Mouse (Mus musculus): ENCODE measurements at regions not wholly inside any gene's neighbourhood (a gene's known extent, or its start where the extent isn't known, plus 50 kb on each side); places are given as distances from the start of the nearest gene placed in this dataset.

GRCm38 (mm10) chr4:56610273-56610672, 129.6 kb upstream of the Gm26657 start:
- no peaks in the 10 kb centered on the region for H3K27me3 ChIP-seq (ENCODE audit: control insufficient read depth, insufficient read depth, low read length)
- H3K27ac ChIP-seq (replicated peaks) = peak overlapping the region; percentile 41; the same call in 1 of the 2 replicates
- WGBS = 69% methylated on average over 6 of the region's 6 CpGs
- no peak for DNase-seq (ENCODE audit: low spot score)
- H3K36me3 ChIP-seq (ENCODE audit: control insufficient read depth, insufficient read depth, low read length) = no peaks in the 10 kb centered on the region
- H3K4me2 ChIP-seq (replicated peaks; ENCODE audit: low read depth) = no peak overlapping the region
- no peaks in the 10 kb centered on the region for H3K9me3 ChIP-seq (ENCODE audit: control insufficient read depth, low read length)
- peak; percentile 62; the same call in 1 of the 2 replicates for ATAC-seq (ENCODE audit: low FRiP score, low TSS enrichment)
- H3K9ac ChIP-seq (ENCODE audit: low read length) = no peak overlapping the region
- no peaks in the 10 kb centered on the region for H3K4me1 ChIP-seq (replicated peaks; ENCODE audit: control insufficient read depth, insufficient read depth)
- TF ChIP-seq EP300 (optimal IDR thresholded peaks at IDR 0.05) = peak; percentile 76
- TF ChIP-seq CTCF (IDR thresholded peaks at IDR 0.05; ENCODE audit: low read depth) = no peak
- H3K4me3 ChIP-seq (ENCODE audit: low read depth, low read length) = no peak overlapping the region

DNA sequence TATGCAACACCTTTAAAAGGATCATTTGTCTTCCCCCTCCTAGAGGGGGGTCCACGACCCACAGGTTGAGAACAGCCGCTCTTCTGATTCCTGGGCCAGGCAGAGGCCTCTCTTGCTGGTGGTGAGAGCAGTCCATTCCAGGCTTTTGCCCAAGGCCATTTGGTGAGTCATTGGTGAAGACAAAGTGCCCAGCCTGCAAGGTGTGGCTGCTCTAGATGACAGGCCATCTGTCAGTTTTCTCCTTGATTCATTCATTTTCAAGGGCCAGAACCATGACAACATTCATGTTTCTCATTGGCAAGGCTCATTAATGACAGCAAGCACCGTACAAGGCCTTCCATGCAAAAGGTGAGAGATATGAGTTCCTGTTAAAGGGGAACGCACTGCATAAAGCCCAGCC, 131.2 kb upstream of the Gm26657 start:
- Histone ChIP-seq H3K9ac (ENCODE audit: low read length) (no peak overlapping the region), H3K27me3 (ENCODE audit: control insufficient read depth, insufficient read depth, low read length) (no peaks in the 10 kb centered on the region), H3K9me3 (ENCODE audit: control insufficient read depth, low read length) (no peaks in the 10 kb centered on the region), H3K4me2 (replicated peaks; ENCODE audit: low read depth) (no peak overlapping the region), H3K4me1 (replicated peaks; ENCODE audit: control insufficient read depth, insufficient read depth) (no peaks in the 10 kb centered on the region), H3K4me3 (ENCODE audit: low read depth, low read length) (no peak overlapping the region), H3K27ac (replicated peaks) (no peak overlapping the region; the same call in 1 of the 2 replicates), H3K36me3 (ENCODE audit: control insufficient read depth, insufficient read depth, low read length) (no peaks in the 10 kb centered on the region)
- TF ChIP-seq CTCF (IDR thresholded peaks at IDR 0.05; ENCODE audit: low read depth) = no peak
- TF ChIP-seq EP300 (optimal IDR thresholded peaks at IDR 0.05) = no peak
- DNase-seq (ENCODE audit: low spot score) (peak; percentile 22), ATAC-seq (ENCODE audit: low FRiP score, low TSS enrichment) (peak; percentile 81)
- 60% methylated on average over 4 of the region's 4 CpGs for WGBS

DNA sequence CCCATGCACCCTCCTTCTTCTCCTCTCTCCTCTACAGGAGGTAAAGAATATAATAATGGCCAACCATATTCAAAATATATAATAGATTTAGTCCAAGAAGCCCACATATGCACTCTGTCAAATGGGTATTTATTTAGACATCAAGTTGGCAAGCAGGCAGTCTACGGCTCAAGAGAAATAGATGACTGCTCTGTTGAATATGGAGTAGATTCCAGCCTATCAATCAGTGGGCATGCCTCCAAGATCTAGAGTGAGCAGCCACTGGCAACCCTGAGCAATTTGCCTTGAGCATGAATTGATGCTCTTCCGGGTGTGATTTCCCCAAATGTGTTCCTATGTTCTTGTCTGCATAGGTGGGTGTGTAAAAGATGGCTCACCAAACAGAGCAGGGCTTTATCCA, 141.5 kb upstream of the Gm26657 start:
- Histone ChIP-seq H3K4me1 (replicated peaks; ENCODE audit: control insufficient read depth, insufficient read depth) (no peaks in the 10 kb centered on the region), H3K4me2 (replicated peaks; ENCODE audit: low read depth) (no peak overlapping the region), H3K4me3 (ENCODE audit: low read depth, low read length) (no peak overlapping the region), H3K36me3 (ENCODE audit: control insufficient read depth, insufficient read depth, low read length) (no peaks in the 10 kb centered on the region), H3K9me3 (ENCODE audit: control insufficient read depth, low read length) (no peaks in the 10 kb centered on the region), H3K9ac (ENCODE audit: low read length) (no peak overlapping the region), H3K27me3 (ENCODE audit: control insufficient read depth, insufficient read depth, low read length) (no peaks in the 10 kb centered on the region), H3K27ac (replicated peaks) (no peak overlapping the region)
- DNase-seq (ENCODE audit: low spot score) (no peak), ATAC-seq (ENCODE audit: low FRiP score, low TSS enrichment) (no peak)
- TF ChIP-seq CTCF (IDR thresholded peaks at IDR 0.05; ENCODE audit: low read depth) (no peak), EP300 (optimal IDR thresholded peaks at IDR 0.05) (no peak)
- WGBS = 59% methylated on average over 2 of the region's 2 CpGs

DNA sequence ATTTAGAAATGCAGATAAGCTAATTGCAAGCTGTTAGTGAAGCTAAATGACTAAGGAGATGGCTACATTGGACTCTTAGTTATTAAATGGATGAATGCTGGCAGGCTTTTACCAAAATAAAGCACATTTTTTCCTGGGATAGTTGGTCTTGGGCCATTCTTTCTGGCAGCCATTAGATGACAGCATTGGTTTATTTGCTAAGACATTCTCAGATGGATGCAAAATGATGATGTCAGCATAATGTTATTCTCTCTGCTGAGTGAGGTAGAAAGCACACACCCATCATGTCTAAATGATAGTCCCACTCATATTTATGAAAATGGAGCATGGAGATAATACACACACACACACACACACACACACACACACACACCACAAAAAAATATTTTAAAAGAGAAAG, 141.9 kb upstream of the Gm26657 start:
- no peaks in the 10 kb centered on the region for H3K36me3 ChIP-seq (ENCODE audit: control insufficient read depth, insufficient read depth, low read length)
- H3K9me3 ChIP-seq (ENCODE audit: control insufficient read depth, low read length) = no peaks in the 10 kb centered on the region
- no peak overlapping the region for H3K9ac ChIP-seq (ENCODE audit: low read length)
- no peak for DNase-seq (ENCODE audit: low spot score)
- TF ChIP-seq CTCF (IDR thresholded peaks at IDR 0.05; ENCODE audit: low read depth) = peak; percentile 24
- no peak for TF ChIP-seq EP300 (optimal IDR thresholded peaks at IDR 0.05)
- no peak overlapping the region for H3K4me2 ChIP-seq (replicated peaks; ENCODE audit: low read depth)
- no peaks in the 10 kb centered on the region for H3K27me3 ChIP-seq (ENCODE audit: control insufficient read depth, insufficient read depth, low read length)
- no peak overlapping the region for H3K27ac ChIP-seq (replicated peaks)
- H3K4me1 ChIP-seq (replicated peaks; ENCODE audit: control insufficient read depth, insufficient read depth) = no peaks in the 10 kb centered on the region
- ATAC-seq (ENCODE audit: low FRiP score, low TSS enrichment) = no peak
- no peak overlapping the region for H3K4me3 ChIP-seq (ENCODE audit: low read depth, low read length)

DNA sequence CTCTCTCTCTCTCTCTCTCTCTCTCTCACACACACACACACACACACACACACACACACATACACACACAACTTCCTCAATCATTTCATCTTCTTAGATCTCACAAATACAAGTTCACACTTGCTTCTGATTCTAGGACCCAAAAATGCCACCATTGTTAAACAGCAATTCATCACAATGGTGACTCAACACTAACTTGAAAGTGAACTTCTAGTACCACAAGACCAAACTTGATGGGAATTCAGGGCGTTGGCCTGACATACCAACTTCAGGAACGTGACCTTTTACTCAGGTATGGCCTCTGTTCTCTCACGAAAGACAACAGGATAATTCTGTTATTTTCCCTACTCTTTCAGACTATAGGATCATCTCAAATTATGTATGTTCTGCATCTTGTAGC, 157.5 kb upstream of the Gm26657 start:
- no peak for ATAC-seq (ENCODE audit: low FRiP score, low TSS enrichment)
- no peaks in the 10 kb centered on the region for H3K4me1 ChIP-seq (replicated peaks; ENCODE audit: control insufficient read depth, insufficient read depth)

DNA sequence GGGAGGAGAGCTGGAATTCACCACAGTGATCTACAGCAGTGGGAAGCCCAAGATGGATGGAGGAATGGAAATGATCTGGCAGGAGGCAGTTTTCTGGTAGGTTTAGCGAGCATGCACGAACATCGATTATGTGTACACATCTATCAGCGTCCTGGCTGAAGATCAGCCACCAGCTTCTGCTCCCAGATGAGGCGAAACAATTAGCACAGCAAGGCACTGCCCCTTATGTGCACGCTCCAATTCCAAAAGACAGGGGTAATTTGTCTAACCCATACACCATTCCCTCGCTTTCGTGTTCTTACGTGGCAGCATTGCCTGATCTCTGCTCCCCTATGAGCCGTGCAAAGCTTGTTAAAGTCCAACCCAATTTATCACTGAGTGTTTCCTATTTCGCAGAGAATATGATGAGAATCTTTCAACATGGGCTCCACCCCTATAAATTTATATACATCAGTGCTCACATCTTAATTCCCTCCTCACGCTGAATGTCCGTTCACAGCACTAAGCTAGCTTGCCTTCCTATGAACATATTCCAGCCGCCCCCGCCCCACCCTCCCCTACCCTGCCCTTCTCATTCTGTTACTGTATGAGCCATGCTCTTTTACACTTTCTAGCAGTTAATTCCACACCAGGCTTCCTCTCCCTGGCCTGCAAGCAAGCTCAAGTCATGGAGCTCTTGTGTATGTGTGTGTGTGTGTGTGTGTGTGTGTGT, 162.9 kb upstream of the Gm26657 start:
- no peak overlapping the region for H3K9ac ChIP-seq (ENCODE audit: low read length)
- 58% methylated on average over 15 of the region's 15 CpGs for WGBS
- no peak for DNase-seq (ENCODE audit: low spot score)
- H3K4me1 ChIP-seq (replicated peaks; ENCODE audit: control insufficient read depth, insufficient read depth) = no peaks in the 10 kb centered on the region
- H3K27ac ChIP-seq (replicated peaks) = no peak overlapping the region
- H3K27me3 ChIP-seq (ENCODE audit: control insufficient read depth, insufficient read depth, low read length) = no peaks in the 10 kb centered on the region
- no peaks in the 10 kb centered on the region for H3K36me3 ChIP-seq (ENCODE audit: control insufficient read depth, insufficient read depth, low read length)
- peak; percentile 15; the same call in 1 of the 2 replicates for ATAC-seq (ENCODE audit: low FRiP score, low TSS enrichment)
- TF ChIP-seq CTCF (IDR thresholded peaks at IDR 0.05; ENCODE audit: low read depth) (no peak), EP300 (optimal IDR thresholded peaks at IDR 0.05) (no peak)
- no peak overlapping the region for H3K4me3 ChIP-seq (ENCODE audit: low read depth, low read length)
- H3K4me2 ChIP-seq (replicated peaks; ENCODE audit: low read depth) = no peak overlapping the region
- H3K9me3 ChIP-seq (ENCODE audit: control insufficient read depth, low read length) = no peaks in the 10 kb centered on the region

More for the DNA sequence above, 157.5 kb upstream of the Gm26657 start:
- H3K36me3 ChIP-seq (ENCODE audit: control insufficient read depth, insufficient read depth, low read length) = no peaks in the 10 kb centered on the region
- TF ChIP-seq CTCF (IDR thresholded peaks at IDR 0.05; ENCODE audit: low read depth) (no peak), EP300 (optimal IDR thresholded peaks at IDR 0.05) (peak; percentile 93)
- no peak for DNase-seq (ENCODE audit: low spot score)
- H3K9me3 ChIP-seq (ENCODE audit: control insufficient read depth, low read length) = no peaks in the 10 kb centered on the region
- H3K4me2 ChIP-seq (replicated peaks; ENCODE audit: low read depth) = no peak overlapping the region
- no peak overlapping the region for H3K4me3 ChIP-seq (ENCODE audit: low read depth, low read length)
- H3K9ac ChIP-seq (ENCODE audit: low read length) = no peak overlapping the region
- H3K27ac ChIP-seq (replicated peaks) = 0 out of 2 replicates have a peak overlapping the region, but pooled peaks have one; percentile 56
- H3K27me3 ChIP-seq (ENCODE audit: control insufficient read depth, insufficient read depth, low read length) = no peaks in the 10 kb centered on the region
- 62% methylated on average over 3 of the region's 3 CpGs for WGBS

All from stomach, postnatal 0 days (tissue).